Mouse (Mus musculus): ENCODE measurements around the gene Krt19.

The Krt19 gene

GRCm38 (mm10) chr11:100148615-100149330 is at the start of gene Krt19:
Krt19 (minus strand) TSS chr11:100148665.
- DNase-seq (ENCODE audit: low spot score in 2 of 2): no peak

DNA sequence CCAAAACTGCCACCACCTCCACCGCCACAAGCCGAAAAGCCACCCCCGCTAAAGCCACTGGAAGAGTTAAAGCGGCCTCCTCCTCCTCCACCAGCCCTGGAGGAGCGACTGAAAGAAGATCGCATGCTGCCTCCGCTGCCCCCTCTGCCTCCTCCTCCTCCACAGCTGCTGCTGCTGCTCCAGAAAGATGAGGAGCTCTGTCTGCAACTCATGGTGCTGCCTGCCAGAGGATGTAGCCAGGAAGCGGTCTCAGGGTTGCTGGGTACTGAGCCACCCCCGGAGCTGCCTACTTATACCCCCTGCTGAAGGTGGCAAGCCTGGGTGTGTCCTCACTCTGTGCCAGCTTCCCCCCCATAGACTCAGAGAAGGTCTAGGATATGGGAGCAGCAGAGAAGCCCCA is 44.5 kb upstream of the Krt19 start, which contains the start of gene Krt9:
TSS of gene Krt9 (minus strand) at position 255 of the 400 bp plus-strand sequence.
- DNase-seq (ENCODE audit: low spot score in 2 of 2): no peak

DNA sequence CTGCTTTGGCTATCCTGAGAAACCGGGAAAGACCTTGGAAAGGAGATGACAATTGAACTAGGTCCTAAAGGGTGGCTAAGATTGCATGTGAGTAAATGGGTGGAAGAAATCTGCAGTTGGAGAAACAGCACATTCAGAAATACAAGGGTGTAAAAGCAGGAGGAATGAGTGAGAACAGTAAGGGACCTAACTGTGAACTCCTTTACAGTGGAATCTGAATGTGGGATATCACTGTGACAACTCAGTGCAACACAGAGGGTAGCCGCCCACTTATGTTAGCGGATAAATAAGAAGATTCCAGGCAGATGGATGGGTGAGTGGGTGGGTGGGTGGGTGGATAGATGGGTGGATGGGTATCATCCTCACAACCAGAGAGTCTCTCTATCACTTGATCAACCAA is 43.4 kb upstream of the Krt19 start:
- no peak for DNase-seq (ENCODE audit: low spot score in 2 of 2)

DNA sequence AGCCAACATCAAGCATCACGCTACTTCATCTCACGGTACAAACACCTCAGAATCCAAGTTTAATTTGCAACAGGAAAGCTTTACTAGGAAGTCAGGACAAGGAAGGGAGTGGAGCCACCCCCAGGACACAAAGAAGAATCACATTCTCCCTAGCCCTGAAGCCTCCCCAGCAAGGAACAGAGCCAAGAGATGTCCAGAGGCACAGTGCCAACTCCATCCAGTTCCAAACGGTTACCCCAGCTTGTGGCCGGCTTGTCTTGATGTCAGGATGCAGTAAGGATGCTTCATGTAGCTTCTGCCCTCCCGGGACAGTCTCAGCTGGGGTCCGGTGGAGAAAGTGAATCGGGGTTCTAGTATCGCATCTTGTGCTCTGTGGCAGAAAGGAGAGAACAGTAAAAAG is 38.3 kb upstream of the Krt19 start:
- no peak for DNase-seq (ENCODE audit: low spot score in 2 of 2)

- DNase-seq (ENCODE audit: low spot score in 2 of 2): no peak
Observed at GRCm38 (mm10) chr11:100181725-100182124, 33.3 kb upstream of the Krt19 start.

GRCm38 (mm10) chr11:100179260-100179659 is 30.8 kb upstream of the Krt19 start:
- DNase-seq (ENCODE audit: low spot score in 2 of 2): no peak

DNA sequence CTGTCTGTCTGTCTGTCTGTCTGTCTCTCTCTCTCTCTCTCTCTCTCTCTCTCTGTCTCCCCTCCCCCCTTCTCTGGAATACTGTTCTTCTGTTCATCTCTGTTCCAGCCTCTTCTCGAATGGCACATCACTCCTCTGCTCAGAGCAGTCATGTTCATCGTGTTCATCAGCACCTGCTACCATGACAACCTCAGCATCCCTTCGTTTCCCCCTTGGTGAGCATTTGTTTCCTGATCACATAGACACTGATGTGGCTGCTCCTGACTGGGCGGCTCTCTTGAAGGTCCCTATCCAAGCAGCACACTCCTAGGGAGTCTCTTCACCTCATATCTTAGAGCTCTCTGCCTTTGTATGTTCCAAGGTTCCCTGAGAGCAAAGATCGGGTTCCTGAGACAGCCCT is 29.8 kb upstream of the Krt19 start:
- no peak for DNase-seq (ENCODE audit: low spot score in 2 of 2)

- DNase-seq (ENCODE audit: low spot score in 2 of 2): no peak
Observed at GRCm38 (mm10) chr11:100176791-100177190, 28.3 kb upstream of the Krt19 start.

GRCm38 (mm10) chr11:100168765-100169762 is 20.6 kb upstream of the Krt19 start:
- peak; percentile 31 to 67 for DNase-seq (ENCODE audit: low spot score in 2 of 2)

DNA sequence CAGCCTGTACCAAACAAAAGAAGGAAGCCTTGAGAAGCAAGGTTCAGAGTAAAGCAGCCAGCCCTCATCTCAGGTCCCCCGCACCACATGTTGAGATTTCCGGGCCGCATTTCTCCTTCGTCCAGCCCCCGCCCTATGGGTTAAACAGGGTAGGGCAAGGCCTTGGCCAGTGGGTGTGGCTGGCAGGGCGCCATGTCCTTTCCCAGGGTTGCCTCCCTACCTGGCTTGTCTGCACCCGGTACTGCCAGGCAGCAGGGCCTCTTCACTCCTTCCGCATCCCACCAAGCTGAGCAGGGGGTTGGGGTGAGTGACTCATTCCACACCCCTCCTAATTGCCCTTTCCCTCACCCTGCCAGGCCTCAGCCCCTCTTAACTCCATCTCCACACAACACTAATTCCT is 19.6 kb upstream of the Krt19 start:
- DNase-seq (ENCODE audit: low spot score in 2 of 2): peak in 1 of 2 experiments; percentile 15

GRCm38 (mm10) chr11:100164392-100164791 is 15.9 kb upstream of the Krt19 start:
- no peak for DNase-seq (ENCODE audit: low spot score in 2 of 2)

DNA sequence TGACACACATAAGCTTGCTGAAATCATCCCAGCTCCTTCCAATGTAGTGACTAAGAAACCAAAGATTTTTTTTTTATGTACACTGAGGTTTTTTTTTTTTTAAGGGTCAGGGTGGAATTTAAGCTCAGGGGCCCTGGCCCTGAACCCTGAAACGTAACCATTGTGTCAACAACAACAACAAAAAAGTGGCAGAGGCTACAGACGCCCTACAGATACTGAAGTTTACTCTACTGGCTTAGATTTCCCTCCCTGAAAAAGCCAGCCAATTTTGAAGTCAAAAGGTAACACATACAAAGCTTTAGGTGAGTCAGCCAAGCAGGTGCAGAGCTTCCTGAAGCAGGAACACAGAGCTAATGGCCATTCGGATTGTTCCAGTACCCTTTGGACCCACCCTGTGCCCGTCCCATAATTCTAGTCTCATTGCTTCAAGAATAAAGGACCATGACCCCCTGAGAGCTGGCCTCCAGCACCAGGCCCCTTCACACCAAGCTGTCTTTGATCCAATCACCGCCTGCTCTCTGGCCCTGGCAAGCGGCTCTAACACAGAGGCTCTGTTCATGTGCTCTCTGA is 9.5 kb upstream of the Krt19 start:
- no peak for DNase-seq (ENCODE audit: low spot score in 2 of 2)

- no peak for DNase-seq (ENCODE audit: low spot score in 2 of 2)
Observed at GRCm38 (mm10) chr11:100157331-100157730, 8.9 kb upstream of the Krt19 start.

GRCm38 (mm10) chr11:100155497-100156255 is 7.2 kb upstream of the Krt19 start:
- no peak for DNase-seq (ENCODE audit: low spot score in 2 of 2)

GRCm38 (mm10) chr11:100147566-100148353 is 705 bp downstream of the Krt19 start:
- DNase-seq (ENCODE audit: low spot score in 2 of 2): no peak

DNA sequence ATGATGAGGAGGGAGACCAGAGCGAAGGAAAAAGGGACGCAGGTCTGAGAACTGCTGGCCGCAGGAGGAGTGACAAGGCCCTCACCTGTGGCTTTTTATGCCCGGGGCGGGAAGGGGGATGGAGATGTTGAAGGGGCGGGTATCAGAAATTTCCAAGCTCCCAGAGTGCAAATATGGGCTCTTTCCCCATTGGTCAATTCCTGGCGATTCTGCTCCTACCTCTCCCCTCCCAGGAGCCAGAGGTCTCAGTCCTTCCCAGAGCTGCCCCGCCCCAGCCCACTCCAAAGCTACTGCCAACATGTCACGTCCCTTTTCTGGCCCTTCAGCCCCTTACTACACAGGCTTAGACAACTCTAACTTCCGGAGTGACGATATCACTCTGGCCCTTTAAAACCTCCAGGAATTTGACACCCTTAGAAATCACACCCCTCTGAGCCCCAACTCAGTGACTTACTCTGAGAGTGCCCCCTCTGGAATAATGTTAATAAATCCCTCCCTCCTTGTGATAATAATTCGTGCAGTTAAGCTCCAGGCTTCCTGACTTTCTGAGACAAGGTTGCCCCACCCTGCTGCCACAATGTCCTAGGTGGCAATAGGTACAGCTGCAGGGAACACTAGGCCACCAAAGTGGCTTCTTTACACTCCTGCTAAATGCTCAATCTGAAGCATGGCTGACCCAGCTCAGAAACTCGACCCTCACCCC is 2.5 kb downstream of the Krt19 start:
- DNase-seq (ENCODE audit: low spot score in 2 of 2): no peak

DNA sequence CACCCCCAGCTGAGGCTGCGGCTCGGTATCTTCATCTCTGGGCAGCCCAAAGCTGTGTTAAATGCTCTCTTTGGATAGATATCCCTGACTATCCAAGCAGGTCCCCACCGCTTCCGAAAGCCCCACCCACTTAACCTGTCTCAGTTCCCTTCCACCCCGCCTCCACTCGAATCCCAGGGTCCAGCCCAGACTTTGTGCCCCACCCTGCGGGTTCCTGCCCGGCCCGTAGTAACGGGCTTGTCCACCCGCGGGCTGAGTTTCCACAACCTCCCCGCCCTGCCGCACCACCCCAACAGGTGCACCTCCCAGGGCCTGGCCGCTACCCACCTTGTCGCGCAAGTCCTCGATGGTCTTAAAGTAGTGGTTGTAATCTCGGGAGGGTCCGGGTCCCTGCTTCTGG is 3.4 kb downstream of the Krt19 start:
- DNase-seq (ENCODE audit: low spot score in 2 of 2): no peak

- no peak for DNase-seq (ENCODE audit: low spot score in 2 of 2)
Observed at GRCm38 (mm10) chr11:100140966-100141365, 7.5 kb downstream of the Krt19 start.

GRCm38 (mm10) chr11:100139391-100139790 is 9.1 kb downstream of the Krt19 start:
- no peak for DNase-seq (ENCODE audit: low spot score in 2 of 2)

DNA sequence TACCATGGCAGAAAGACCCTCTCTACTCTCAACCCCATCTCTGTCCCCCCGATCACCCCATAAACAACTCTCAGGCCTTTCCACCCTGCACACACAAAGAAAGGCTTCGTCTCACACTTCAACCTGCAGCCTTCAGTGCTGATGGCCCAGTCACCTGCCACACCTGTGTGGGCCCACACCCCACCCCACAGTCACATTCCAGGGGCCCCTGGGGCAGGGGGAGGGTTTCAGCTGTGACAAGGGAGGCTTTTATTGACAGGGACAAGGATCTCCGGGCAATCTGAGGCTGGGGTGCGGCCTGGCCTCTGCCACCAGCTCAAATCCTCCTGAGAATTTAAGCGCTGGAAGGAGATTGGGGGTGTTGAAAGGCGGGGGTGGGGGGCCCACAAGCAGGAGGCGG is 9.7 kb downstream of the Krt19 start:
- no peak for DNase-seq (ENCODE audit: low spot score in 2 of 2)
